Mouse (Mus musculus): ENCODE data around the gene Coro1c.

Gene Coro1c

GRCm38 (mm10) chr5:113856631-113857030 is 51.9 kb downstream of the Coro1c start:
- no peak for DNase-seq (ENCODE audit: low read depth, low spot score)

- no peak for DNase-seq (ENCODE audit: low read depth, low spot score)
These were observed 52.9 kb downstream of the Coro1c start for GRCm38 (mm10) chr5:113855696-113856095.

- DNase-seq (ENCODE audit: low read depth, low spot score): no peak
These were observed 53.4 kb downstream of the Coro1c start for GRCm38 (mm10) chr5:113855117-113855516.

GRCm38 (mm10) chr5:113854494-113854893 is 54.1 kb downstream of the Coro1c start:
- peak; percentile 55 for DNase-seq (ENCODE audit: low read depth, low spot score)

- no peak for DNase-seq (ENCODE audit: low read depth, low spot score)
These were observed 55.0 kb downstream of the Coro1c start for GRCm38 (mm10) chr5:113853541-113853940.

GRCm38 (mm10) chr5:113852463-113852862 is 56.1 kb downstream of the Coro1c start:
- no peak for DNase-seq (ENCODE audit: low read depth, low spot score)

- no peak for DNase-seq (ENCODE audit: low read depth, low spot score)
These were observed 57.8 kb downstream of the Coro1c start for GRCm38 (mm10) chr5:113850680-113851230.

- DNase-seq (ENCODE audit: low read depth, low spot score): no peak
These were observed 60.9 kb downstream of the Coro1c start for GRCm38 (mm10) chr5:113847636-113848035.

- no peak for DNase-seq (ENCODE audit: low read depth, low spot score)
These were observed 61.9 kb downstream of the Coro1c start for GRCm38 (mm10) chr5:113846656-113847055.

GRCm38 (mm10) chr5:113845627-113846026 is 62.9 kb downstream of the Coro1c start:
- no peak for DNase-seq (ENCODE audit: low read depth, low spot score)

GRCm38 (mm10) chr5:113844721-113845120 is 63.8 kb downstream of the Coro1c start:
- peak; percentile 45 for DNase-seq (ENCODE audit: low read depth, low spot score)

GRCm38 (mm10) chr5:113844106-113844505 is 64.5 kb downstream of the Coro1c start:
- DNase-seq (ENCODE audit: low read depth, low spot score): no peak

- no peak for DNase-seq (ENCODE audit: low read depth, low spot score)
These were observed 65.7 kb downstream of the Coro1c start for GRCm38 (mm10) chr5:113842906-113843305.

- no peak for DNase-seq (ENCODE audit: low read depth, low spot score)
These were observed 66.3 kb downstream of the Coro1c start for GRCm38 (mm10) chr5:113842244-113842643.

GRCm38 (mm10) chr5:113841243-113842225 is 67.0 kb downstream of the Coro1c start:
- DNase-seq (ENCODE audit: low read depth, low spot score): no peak

- no peak for DNase-seq (ENCODE audit: low read depth, low spot score)
These were observed 68.1 kb downstream of the Coro1c start for GRCm38 (mm10) chr5:113840443-113840842.

GRCm38 (mm10) chr5:113836961-113837360 is 71.6 kb downstream of the Coro1c start:
- DNase-seq (ENCODE audit: low read depth, low spot score): no peak

- no peak for DNase-seq (ENCODE audit: low read depth, low spot score)
These were observed 75.1 kb downstream of the Coro1c start for GRCm38 (mm10) chr5:113833316-113833947.

GRCm38 (mm10) chr5:113832490-113832901 is 76.1 kb downstream of the Coro1c start, which contains the start of gene Selplg:
TSS of gene Selplg (minus strand) at chr5:113832644.
- no peak for DNase-seq (ENCODE audit: low read depth, low spot score)

GRCm38 (mm10) chr5:113831741-113832140 is 76.8 kb downstream of the Coro1c start:
- DNase-seq (ENCODE audit: low read depth, low spot score): no peak

- DNase-seq (ENCODE audit: low read depth, low spot score): no peak
These were observed 77.8 kb downstream of the Coro1c start for GRCm38 (mm10) chr5:113830796-113831195.

- DNase-seq (ENCODE audit: low read depth, low spot score): no peak
These were observed 78.3 kb downstream of the Coro1c start for GRCm38 (mm10) chr5:113830292-113830643.
